Mouse (Mus musculus): ENCODE data around the gene Samd4b. TPM values are rescaled to one million over a fixed set of nuclear protein-coding genes. Genes with fewer than 3 reads are reported as not detected.
A peak's percentile ranks its signal among the peaks of the same experiment; 100 is the strongest.
"Not testable (repeated sequence)": the region's sequence is repeated elsewhere in the genome, so short reads cannot be mapped to it uniquely, and the experiment has no call there.

The Samd4b gene
- total RNA-seq, 2 experiments from 2014 or later: 13.0 to 13.1 TPM

DNA sequence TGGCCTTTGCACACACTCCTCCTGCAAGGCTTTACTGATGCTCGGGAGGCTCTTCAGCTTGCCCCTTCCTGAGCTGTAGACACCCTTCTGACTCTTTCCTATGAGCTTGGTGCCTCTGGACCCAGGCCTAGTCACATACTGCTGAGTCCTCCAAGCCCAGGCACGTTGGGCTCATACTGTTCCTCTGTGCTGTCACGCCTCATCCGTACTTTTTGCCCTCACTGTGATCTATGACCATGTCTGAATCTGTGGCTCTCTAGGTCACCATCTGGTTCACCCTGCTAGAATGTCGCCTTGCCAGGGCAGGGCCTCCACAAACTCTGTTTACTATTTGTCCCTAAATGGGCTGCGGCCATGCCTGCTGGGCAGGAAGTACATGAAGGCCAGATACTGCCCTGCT lies 44.9 kb downstream of the Samd4b start:
- no peak for TF ChIP-seq CTCF (IDR thresholded peaks at IDR 0.05)
- H3K27ac ChIP-seq: no peak overlapping the region
- no peak for DNase-seq
- no peak overlapping the region for H3K4me3 ChIP-seq
- intact Hi-C loops (cut with DNase I): no loop called here

DNA sequence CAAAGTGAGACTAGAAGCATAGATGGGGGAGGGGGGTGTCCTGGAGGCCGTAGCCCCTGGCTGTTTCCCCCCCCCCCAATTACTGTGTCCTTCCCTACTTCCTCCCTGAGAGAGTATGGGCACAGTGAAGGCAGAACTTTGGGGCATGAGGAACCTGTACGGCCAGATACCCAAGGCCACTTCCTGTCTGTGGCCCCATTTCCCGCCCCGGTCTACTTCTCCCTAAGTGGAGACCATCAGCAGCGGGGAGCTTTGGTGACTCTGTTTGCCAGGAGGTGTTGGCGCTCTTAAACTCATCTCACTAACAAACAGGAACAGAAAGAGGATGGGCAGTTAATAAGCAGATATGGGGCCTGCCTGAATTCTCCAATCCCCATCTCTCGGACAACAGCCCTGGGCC lies 50.3 kb downstream of the Samd4b start:
- intact Hi-C loops (cut with DNase I): no loop called here
- no peak overlapping the region for H3K4me3 ChIP-seq
- no peak overlapping the region for H3K27ac ChIP-seq
- TF ChIP-seq CTCF (IDR thresholded peaks at IDR 0.05): no peak
- DNase-seq: no peak

DNA sequence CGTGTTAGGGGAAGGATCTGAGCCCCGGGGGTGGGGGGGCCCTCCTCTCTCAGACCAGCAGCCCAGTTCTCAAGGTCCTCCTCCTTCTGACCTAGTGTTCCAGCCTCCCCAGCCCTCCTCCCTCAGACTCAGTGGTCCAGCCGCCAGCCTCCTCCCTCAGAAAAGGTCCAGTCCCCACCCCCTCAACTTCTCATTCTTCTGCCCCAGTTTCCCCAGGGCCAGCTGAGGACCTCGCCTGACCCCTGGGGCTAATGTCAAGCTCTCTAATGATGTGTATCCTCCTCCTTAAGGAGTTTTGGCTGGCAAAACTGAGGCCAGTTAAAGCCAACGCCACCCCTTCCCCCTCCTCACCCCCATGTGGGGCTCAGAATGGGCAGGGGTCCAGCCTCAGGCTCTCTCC lies 50.8 kb downstream of the Samd4b start, which contains the start of gene Nccrp1:
Gene Nccrp1, minus strand, starts transcription at position 101 of the 400 bp plus-strand sequence.
- TF ChIP-seq CTCF (IDR thresholded peaks at IDR 0.05): no peak
- no peak within 1 kb of the TSS for H3K27ac ChIP-seq
- intact Hi-C loops (cut with DNase I): no loop called here
- peak within 1 kb of the TSS; percentile 35 for H3K4me3 ChIP-seq
- DNase-seq: no peak

DNA sequence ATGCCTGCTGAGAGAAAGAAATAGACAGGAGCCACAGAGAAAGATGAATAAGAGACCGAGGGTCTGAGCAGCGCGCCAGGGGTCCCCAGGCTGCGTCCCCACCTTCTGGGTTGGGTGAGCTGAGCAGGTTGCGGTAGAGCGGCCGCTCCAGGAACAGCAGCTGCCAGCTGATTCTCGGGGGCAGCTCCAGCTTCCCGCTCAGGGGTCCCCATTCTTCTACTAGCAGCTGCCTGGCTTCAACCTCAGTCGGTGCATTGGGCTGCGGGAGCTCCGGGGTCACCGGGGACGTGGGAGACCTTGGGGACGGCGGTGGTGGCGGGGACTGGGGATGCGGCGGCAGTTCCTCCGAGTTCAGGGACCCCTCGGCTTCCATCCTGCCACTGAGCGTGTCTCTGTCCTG lies 51.3 kb downstream of the Samd4b start:
- no peak overlapping the region for H3K27ac ChIP-seq
- DNase-seq: no peak
- intact Hi-C loops (cut with DNase I): no loop called here
- TF ChIP-seq CTCF (IDR thresholded peaks at IDR 0.05): no peak
- peak overlapping the region; percentile 35 for H3K4me3 ChIP-seq

DNA sequence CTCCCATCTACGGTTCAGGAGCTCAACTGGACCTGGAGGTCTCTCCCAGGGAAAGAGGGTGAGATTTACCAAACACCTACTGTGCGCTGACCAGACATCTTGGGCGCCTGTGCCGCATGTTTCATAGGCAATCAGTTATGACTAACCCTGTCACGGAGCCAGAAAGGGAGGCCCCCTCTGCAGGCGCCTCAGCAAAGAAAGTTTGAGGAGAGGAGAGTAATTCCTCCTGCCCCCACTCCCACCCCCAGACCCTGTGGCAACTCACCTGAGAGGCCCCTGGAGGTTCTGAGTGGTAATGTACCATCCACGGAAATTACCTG lies 52.1 kb downstream of the Samd4b start:
- DNase-seq: no peak
- no peak for TF ChIP-seq CTCF (IDR thresholded peaks at IDR 0.05)
- intact Hi-C loops (cut with DNase I): no loop called here
- no peak overlapping the region for H3K27ac ChIP-seq
- no peak overlapping the region for H3K4me3 ChIP-seq

DNA sequence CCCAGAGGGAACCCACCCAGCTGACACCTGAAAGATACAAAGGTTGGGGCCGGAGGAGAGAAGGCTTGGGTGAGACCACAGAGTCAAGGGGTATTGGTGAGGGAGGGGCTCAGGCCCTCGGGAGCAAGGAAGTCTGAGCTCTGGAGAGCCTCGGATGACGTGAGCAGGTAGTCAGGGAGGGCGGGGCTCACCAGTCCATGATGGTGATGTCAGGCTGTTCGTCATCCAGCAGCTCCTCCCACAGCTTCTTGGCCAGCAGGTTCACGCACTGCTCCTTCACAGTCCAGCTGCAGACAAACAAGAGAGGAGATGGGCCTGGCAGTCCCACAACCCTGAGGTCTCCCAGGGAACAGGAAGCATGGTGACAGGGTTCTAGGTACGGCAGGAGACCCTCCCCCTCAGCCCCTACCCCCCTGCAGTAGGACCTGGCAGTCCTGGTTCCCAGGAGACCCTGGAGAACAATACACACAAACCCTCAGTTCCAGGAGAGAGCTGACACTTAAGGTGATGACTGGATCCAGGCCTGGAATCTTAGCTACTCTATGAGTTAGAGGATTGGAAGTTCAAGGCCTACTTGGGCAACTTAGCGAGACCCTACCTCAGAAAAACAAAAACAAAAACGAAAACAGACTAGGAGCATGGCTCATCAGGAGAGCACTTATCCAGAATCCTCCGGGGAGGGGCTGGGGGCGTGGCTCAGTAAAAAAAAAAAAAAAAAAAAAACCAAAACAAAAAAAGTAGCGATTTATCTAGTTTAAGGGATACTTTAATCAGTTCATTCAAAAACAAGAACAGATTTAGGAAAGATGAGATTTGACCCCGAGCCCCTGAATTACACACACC lies 52.7 kb downstream of the Samd4b start:
- no peak for TF ChIP-seq CTCF (IDR thresholded peaks at IDR 0.05)
- Histone ChIP-seq H3K27ac (no peak overlapping the region), H3K4me3 (no peak overlapping the region)
- no peak for DNase-seq
- intact Hi-C loops (cut with DNase I): no loop called here

DNA sequence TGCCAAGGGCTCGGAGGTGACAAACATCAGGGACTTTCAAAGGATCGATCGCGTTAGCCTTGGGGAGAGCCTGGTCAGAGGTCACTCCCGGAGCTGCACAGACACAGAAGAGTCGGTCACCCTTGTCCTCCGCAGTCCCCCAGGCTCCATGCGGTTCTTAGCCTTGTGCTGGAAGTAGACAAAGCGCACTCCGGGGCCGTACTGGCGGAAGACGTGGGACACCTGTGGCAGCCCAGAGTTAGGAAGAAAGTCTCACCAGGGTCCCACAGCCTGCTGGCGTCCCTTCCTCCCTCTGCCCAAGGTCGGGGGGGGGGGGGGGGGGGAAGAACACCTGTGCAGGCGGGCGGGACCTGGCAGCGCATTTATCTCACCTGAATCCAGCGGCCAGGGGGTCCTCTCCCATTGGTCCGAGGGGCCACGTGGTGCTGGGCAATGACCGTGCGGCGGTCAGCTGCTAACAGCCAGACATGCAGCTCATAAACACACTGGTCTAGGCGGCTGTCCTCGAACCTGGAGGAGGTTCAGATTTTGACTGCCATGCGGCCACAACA lies 53.8 kb downstream of the Samd4b start:
- intact Hi-C loops (cut with DNase I): no loop called here
- peak; percentile 15 for DNase-seq
- TF ChIP-seq CTCF (IDR thresholded peaks at IDR 0.05): no peak
- no peak overlapping the region for H3K27ac ChIP-seq
- no peak overlapping the region for H3K4me3 ChIP-seq

DNA sequence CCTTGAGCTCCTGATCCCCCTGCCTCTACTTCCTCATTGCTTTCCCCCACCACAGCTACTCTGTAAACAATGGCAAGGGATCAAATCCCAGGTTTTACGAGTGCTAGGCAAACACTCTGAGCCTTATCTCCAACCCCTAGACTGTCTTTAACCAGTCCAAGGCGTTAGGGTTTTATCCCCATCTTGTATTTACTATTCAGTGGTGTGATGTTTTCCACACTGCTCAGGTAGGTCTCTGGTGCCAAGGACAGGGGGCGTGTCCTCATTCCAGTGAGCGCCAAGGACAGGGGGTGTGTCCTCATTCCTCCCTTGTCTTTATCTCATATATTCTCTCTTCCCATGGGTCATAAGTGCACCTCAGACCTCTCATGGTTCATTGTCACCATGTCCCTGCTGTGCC lies 57.4 kb downstream of the Samd4b start, which contains the start of gene Sycn:
Gene Sycn, plus strand, starts transcription at position 360 of the 400 bp plus-strand sequence.
- no peak within 1 kb of the TSS for H3K27ac ChIP-seq
- intact Hi-C loops (cut with DNase I): no loop called here
- no peak for TF ChIP-seq CTCF (IDR thresholded peaks at IDR 0.05)
- no peak for DNase-seq
- no peak within 1 kb of the TSS for H3K4me3 ChIP-seq

DNA sequence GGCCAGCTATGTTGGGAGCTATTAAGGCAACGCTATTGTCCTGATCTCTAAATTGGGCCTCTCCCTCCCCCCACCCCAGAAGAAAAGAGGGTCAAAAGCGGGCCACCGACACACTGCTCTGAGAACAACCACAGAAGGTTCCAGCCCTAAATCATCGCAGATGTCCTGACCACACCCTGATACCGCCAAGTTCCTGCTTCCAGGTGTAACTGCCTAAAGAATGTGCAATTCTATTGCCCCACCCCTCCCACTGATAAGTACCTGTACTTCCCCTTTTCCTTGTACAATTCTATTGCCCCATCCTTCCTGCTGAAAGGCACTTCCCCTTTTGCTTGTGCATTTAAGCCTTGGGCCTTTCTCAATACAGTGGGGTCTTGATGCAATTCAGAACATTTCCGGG lies 59.1 kb downstream of the Samd4b start:
- DNase-seq; H3K27ac ChIP-seq; H3K4me3 ChIP-seq; intact Hi-C loops (cut with DNase I): not testable (repeated sequence)

DNA sequence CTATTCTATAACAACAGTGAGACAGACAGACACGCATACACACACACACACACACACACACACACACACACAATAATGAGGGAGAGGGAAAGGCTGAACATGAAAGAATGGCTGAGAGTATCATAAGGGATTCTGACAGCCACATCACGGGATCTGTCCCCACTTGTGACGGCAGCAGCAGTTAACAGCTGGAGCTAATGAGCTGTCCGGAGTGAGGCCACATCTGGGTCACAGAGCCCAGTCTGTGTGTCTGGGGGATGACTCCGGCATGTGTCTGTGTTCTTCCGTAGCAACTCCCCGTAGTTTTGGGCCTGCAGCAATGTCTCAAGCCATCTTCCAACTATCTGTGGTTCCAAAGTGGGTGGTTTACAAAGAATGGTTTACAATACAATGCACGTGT lies 65.9 kb downstream of the Samd4b start:
- Histone ChIP-seq H3K27ac (no peak overlapping the region), H3K4me3 (no peak overlapping the region)
- no peak for DNase-seq
- no peak for TF ChIP-seq CTCF (IDR thresholded peaks at IDR 0.05)
- intact Hi-C loops (cut with DNase I): no loop called here

DNA sequence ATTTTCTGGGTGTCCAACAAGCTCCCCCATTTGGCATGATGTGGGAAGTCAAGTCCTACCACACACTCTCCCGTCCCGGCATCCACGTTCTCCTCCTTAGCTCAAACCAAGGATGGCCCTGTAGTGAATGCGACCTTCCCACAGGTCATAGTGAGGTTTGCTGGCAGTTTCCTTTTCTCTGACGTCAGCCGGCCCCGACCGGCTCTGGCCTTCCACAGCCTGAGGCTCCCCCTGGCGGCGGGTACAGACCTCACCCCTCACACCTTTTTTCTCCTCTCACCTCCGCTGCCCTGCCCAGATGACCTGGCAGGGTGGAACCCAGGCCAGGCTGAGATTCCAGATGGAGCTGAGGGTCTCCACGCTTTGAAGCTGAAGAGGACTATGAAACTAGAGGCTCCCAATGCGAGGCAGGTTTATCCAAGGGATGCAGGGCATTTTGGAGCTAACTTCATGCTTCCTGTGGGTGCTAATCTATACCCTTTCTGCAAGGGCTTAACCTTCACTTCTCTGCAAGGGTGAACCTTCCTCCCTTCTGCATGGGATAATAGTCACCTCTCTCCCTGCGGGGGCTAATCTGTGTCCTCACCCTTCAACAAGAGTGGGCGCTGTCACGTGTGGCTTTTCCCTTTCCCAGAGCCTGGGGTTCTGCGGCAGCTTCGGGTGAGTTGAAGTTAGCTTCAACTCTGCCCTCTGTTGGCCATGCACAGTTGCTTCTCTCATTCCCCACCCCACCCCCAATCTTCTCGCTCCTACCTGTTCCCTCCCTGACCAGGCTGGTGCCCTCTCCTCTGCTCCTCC lies 69.8 kb downstream of the Samd4b start:
- peak; percentile 89 for DNase-seq
- intact Hi-C loops (cut with DNase I): loop anchor here (2.0 kb wide), 1 partner anchor 81 kb away; no protein-coding TSS in a partner anchor
- TF ChIP-seq CTCF (IDR thresholded peaks at IDR 0.05): peak; percentile 90
- Histone ChIP-seq H3K27ac (no peak overlapping the region), H3K4me3 (no peak overlapping the region)

DNA sequence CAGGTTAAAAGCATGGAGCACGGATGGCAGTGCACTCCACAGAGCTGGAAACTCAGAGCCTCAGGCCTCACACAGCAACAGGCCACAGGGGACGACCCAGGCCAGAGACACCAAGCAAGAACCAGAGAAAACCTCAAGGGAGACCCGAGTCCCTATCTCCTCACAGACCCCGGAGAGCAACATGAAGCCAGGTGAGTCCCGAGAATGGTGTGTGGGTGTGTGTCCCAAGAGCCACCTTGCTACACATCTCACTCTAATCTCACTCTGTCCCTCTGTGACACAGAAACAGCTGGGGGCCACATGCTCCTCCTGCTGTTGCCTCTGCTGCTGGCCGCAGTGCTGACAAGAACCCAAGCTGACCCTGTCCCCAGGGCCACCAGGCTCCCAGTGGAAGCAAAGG lies 75.4 kb downstream of the Samd4b start, which contains the start of gene Ifnl3:
Gene Ifnl3, plus strand, starts transcription at position 301 of the 400 bp plus-strand sequence.
- DNase-seq; intact Hi-C loops (cut with DNase I); H3K4me3 ChIP-seq; H3K27ac ChIP-seq: not testable (repeated sequence)

DNA sequence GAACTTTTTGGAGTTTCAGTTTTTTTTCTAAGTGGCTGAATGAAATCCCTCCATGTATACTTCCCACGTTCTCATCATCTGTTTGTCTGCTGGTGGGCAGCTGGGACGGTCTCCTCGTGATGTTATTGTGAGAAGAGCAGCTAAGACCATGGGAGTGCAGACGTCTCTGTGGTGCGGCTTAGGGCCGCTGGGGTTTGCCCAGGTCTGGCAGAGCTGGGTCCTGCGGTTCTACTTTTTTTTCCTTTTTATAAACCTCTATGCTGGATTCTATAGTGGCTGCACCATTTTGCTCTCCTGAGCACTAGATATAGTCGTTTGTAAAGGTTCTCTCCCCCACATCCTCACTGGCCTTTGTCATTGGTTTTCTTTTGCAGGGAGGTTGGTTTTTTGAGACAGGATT lies 86.5 kb downstream of the Samd4b start:
- no peak for TF ChIP-seq CTCF (IDR thresholded peaks at IDR 0.05)
- no peak for DNase-seq
- Histone ChIP-seq H3K27ac (no peak overlapping the region), H3K4me3 (no peak overlapping the region)
- intact Hi-C loops (cut with DNase I): no loop called here

DNA sequence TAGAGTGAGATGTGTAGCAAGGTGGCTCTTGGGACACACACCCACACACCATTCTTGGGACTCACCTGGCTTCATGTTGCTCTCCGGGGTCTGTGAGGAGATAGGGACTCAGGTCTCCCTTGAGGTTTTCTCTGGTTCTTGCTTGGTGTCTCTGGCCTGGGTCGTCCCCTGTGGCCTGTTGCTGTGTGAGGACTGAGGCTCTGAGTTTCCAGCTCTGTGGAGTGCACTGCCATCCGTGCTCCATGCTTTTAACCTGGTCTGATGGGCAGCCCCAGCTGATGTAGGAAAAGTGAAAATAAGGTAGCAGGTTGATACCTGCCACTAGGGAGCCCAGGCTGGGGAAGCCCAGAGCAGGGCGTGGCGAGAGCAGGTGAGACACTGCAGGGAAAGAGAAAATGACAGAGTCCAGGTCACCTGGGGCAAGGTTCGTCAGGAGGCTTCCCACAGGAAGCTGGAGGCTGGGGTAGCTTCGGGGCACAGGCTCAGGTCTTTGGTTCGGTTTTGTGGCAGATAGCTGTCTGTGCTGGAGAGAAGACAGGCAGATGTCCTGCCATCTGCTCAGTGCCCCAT lies 87.5 kb downstream of the Samd4b start, which contains the start of gene Ifnl2:
Gene Ifnl2, minus strand, starts transcription at position 51 of the 570 bp plus-strand sequence.
- DNase-seq; H3K4me3 ChIP-seq; intact Hi-C loops (cut with DNase I); H3K27ac ChIP-seq: not testable (repeated sequence)

DNA sequence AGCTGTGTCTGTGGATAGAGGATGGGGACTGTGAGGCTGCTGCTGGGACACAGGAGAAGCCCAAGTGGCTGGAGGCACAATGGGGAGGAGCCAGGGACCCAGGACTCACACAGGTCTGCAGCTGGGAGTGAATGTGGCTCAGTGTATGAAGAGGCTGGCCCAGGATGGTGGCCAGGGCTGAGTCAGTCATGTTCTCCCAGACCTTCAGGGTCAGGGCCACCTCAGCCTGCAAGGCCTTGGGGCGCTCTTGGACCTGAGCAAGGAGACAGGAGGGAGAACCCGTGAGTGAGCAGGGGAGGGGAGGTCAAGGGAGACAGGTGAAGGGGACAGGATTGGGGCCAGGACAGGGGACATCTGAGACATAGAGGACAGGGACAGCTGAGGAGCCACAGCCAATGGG lies 88.8 kb downstream of the Samd4b start:
- DNase-seq; H3K27ac ChIP-seq; H3K4me3 ChIP-seq; intact Hi-C loops (cut with DNase I): not testable (repeated sequence)
